Mouse (Mus musculus) NIH3T3 (cell line): ENCODE data around the gene Usp54.

Experiments used
- DNase-seq: peaks from one replicate; pipeline ENCODE4 v3.0.0-alpha.2; 2012; ENCODE audit warnings: low read depth

The Usp54 gene

GRCm38 (mm10) chr14:20640644-20641437 is at the start of gene Usp54:
TSS of gene Usp54 (minus strand) at chr14:20641063.
- peak; percentile 98 for DNase-seq

- no peak for DNase-seq
Observed at GRCm38 (mm10) chr14:20689009-20689408, 48.1 kb upstream of the Usp54 start.

GRCm38 (mm10) chr14:20686576-20686975 is 45.7 kb upstream of the Usp54 start:
- DNase-seq, result no peak

- DNase-seq, result no peak
Observed at GRCm38 (mm10) chr14:20682498-20682897, 41.6 kb upstream of the Usp54 start.

GRCm38 (mm10) chr14:20681742-20682141 is 40.9 kb upstream of the Usp54 start:
- no peak for DNase-seq

- no peak for DNase-seq
Observed at GRCm38 (mm10) chr14:20677906-20678305, 37.0 kb upstream of the Usp54 start.

GRCm38 (mm10) chr14:20674064-20674833 is 33.4 kb upstream of the Usp54 start, which contains the start of gene Sec24c:
TSS of gene Sec24c (plus strand) at chr14:20674308.
- DNase-seq, result peak; percentile 99

- no peak for DNase-seq
Observed at GRCm38 (mm10) chr14:20673735-20674063, 32.8 kb upstream of the Usp54 start.

- DNase-seq, result peak; percentile 79
Observed at GRCm38 (mm10) chr14:20672990-20673389, 32.1 kb upstream of the Usp54 start.

GRCm38 (mm10) chr14:20668154-20668810 is 27.4 kb upstream of the Usp54 start, which contains the start of gene Synpo2l:
TSS of gene Synpo2l (minus strand) at chr14:20668354.
- peak; percentile 10 for DNase-seq

GRCm38 (mm10) chr14:20667469-20667868 is 26.6 kb upstream of the Usp54 start:
- no peak for DNase-seq

- DNase-seq, result no peak
Observed at GRCm38 (mm10) chr14:20664436-20664835, 23.6 kb upstream of the Usp54 start.

- no peak for DNase-seq
Observed at GRCm38 (mm10) chr14:20663601-20664000, 22.7 kb upstream of the Usp54 start.

- no peak for DNase-seq
Observed at GRCm38 (mm10) chr14:20662740-20663139, 21.9 kb upstream of the Usp54 start.

- DNase-seq, result peak; percentile 38
Observed at GRCm38 (mm10) chr14:20661661-20662331, 20.9 kb upstream of the Usp54 start.

- peak; percentile 98 for DNase-seq
Observed at GRCm38 (mm10) chr14:20660827-20661660, 20.2 kb upstream of the Usp54 start.

GRCm38 (mm10) chr14:20659687-20660086 is 18.8 kb upstream of the Usp54 start:
- DNase-seq, result no peak

- DNase-seq, result no peak
Observed at GRCm38 (mm10) chr14:20658902-20659301, 18.0 kb upstream of the Usp54 start.

GRCm38 (mm10) chr14:20658326-20658725 is 17.5 kb upstream of the Usp54 start:
- peak; percentile 77 for DNase-seq

GRCm38 (mm10) chr14:20656361-20656760 is 15.5 kb upstream of the Usp54 start, which contains the start of gene Myoz1:
TSS of gene Myoz1 (minus strand) at chr14:20656540.
- DNase-seq, result no peak

- no peak for DNase-seq
Observed at GRCm38 (mm10) chr14:20655731-20656130, 14.9 kb upstream of the Usp54 start.
